Mouse (Mus musculus): Measurements from ENCODE around the gene B4galnt3. TPM values are rescaled to one million over a fixed set of nuclear protein-coding genes. Genes with fewer than 3 reads are reported as not detected.

The B4galnt3 gene
- polyA plus RNA-seq, 1 experiment from 2014 or later, result not detected

Other genes with a start within 250 kb of the B4galnt3 start
- not detected in 3 replicates for gene Ninj2, start 201.2 kb downstream of the B4galnt3 start, polyA plus RNA-seq (2018)
- not detected in 3 replicates for gene D330020A13Rik, start 195 bp downstream of the B4galnt3 start, polyA plus RNA-seq (2018)
- 19.9 to 27.4 TPM (median 21.8 TPM) in 3 replicates for gene Kdm5a, start 69.6 kb upstream of the B4galnt3 start, polyA plus RNA-seq (2018)
- gene Ccdc77, start 69.8 kb upstream of the B4galnt3 start, polyA plus RNA-seq (2018), result 6.0 to 6.9 TPM (median 6.8 TPM) in 3 replicates
- 11.0 to 16.8 TPM (median 11.8 TPM) in 3 replicates for gene Il17ra, start 168.7 kb upstream of the B4galnt3 start, polyA plus RNA-seq (2018)
- gene Tmem121b, start 199.2 kb upstream of the B4galnt3 start, polyA plus RNA-seq (2018), result not detected in 3 replicates
- 4.1 to 8.2 TPM (median 7.3 TPM) in 3 replicates for gene Hdhd5, start 236.8 kb upstream of the B4galnt3 start, polyA plus RNA-seq (2018)